Mouse (Mus musculus) spleen, adult 2 months (tissue): ENCODE results near the gene Sec14l5. TPM values are rescaled to one million over a fixed set of nuclear protein-coding genes. Genes with fewer than 3 reads are reported as not detected.
A peak's percentile ranks its signal among the peaks of the same experiment; 100 is the strongest.

Experiments used
- DNase-seq, 2 experiments: peaks; one replicate each; pipeline versions ENCODE4 v3.0.0 to v3.0.0-alpha.2; 2012 to 2021; ENCODE audit warnings: low spot score in 2 of 2, low read depth in 1 of 2
- H3K27ac ChIP-seq: fragments of 200-500 bp; 2 replicates; pipeline ENCODE4 v1.5.1; 2012; ENCODE audit warnings: low read length, inconsistent platforms; ENCODE audit not compliant: insufficient read depth
- H3K27me3 ChIP-seq: fragments of 200-500 bp; 2 replicates; pipeline ENCODE4 v1.6.1; 2012; ENCODE audit warnings: mild to moderate bottlenecking, moderate library complexity, low read length, inconsistent platforms; ENCODE audit not compliant: control insufficient read depth, insufficient read depth
- H3K36me3 ChIP-seq: fragments of 200-500 bp; 2 replicates; pipeline ENCODE4 v1.6.1; 2012; ENCODE audit warnings: mild to moderate bottlenecking, low read length, inconsistent platforms; ENCODE audit not compliant: control insufficient read depth, insufficient read depth
- H3K4me1 ChIP-seq: fragments of 200-500 bp; 2 replicates; pipeline ENCODE4 v1.6.1; 2011; ENCODE audit warnings: inconsistent platforms; ENCODE audit not compliant: control insufficient read depth, insufficient read depth, insufficient read length
- H3K4me3 ChIP-seq: fragments of 200-500 bp; 2 replicates; pipeline ENCODE4 v1.5.1; 2011; ENCODE audit warnings: mild to moderate bottlenecking, inconsistent platforms; ENCODE audit not compliant: insufficient read depth, insufficient read length; ENCODE audit errors: extremely low read depth
- CTCF ChIP-seq: fragments of 200-500 bp; IDR thresholded peaks from 2 replicates; pipeline ENCODE4 v1.5.1; 2011; ENCODE audit warnings: mild to moderate bottlenecking, inconsistent platforms; ENCODE audit not compliant: insufficient read depth, insufficient read length, insufficient replicate concordance; ENCODE audit errors: extremely low read depth
- POLR2A ChIP-seq: fragments of 200-500 bp; IDR thresholded peaks from 2 replicates; pipeline ENCODE4 v1.6.1; 2011; ENCODE audit warnings: low read depth, low read length, inconsistent platforms
- WGBS: fragments of 180-500 bp; shearing (Covaris S2); methylation state at CpG from one replicate; pipeline ENCODE4 v1.1.7; 2018; 5-methylcytosine and 5-hydroxymethylcytosine counted together
- polyA plus RNA-seq: library from polyadenylated mRNA; depleted of rRNA; stranded (reverse); fragments of >200 nt; gene quantifications from 2 replicates; pipeline ENCODE4 v1.2.3, GENCODE M21; 2012

Sec14l5 gene
- polyA plus RNA-seq, 1 experiment: 0.55 TPM

- Histone ChIP-seq H3K4me3 (no peak overlapping the region), H3K27me3 (peaks cover 11% of the 10 kb centered on the region), H3K27ac (no peak overlapping the region), H3K4me1 (peaks cover 12% of the 10 kb centered on the region), H3K36me3 (no peaks in the 10 kb centered on the region)
- 73% methylated on average over 14 of the region's 14 CpGs for WGBS
- DNase-seq: no peak
- TF ChIP-seq POLR2A (no peak), CTCF (no peak)
These were observed 12.1 kb upstream of the Sec14l5 start for GRCm38 (mm10) chr16:5134623-5135330.

- H3K36me3 ChIP-seq: no peaks in the 10 kb centered on the region
- WGBS: 60% methylated on average over 8 of the region's 8 CpGs
- no peak for TF ChIP-seq POLR2A
- no peak for TF ChIP-seq CTCF
- H3K27ac ChIP-seq: no peak overlapping the region
- H3K27me3 ChIP-seq: peaks cover 11% of the 10 kb centered on the region
- H3K4me1 ChIP-seq: peaks cover 12% of the 10 kb centered on the region
- no peak overlapping the region for H3K4me3 ChIP-seq
- DNase-seq: no peak
These were observed 11.2 kb upstream of the Sec14l5 start for GRCm38 (mm10) chr16:5135551-5136261.

GRCm38 (mm10) chr16:5136505-5136904 is 10.4 kb upstream of the Sec14l5 start:
- H3K36me3 ChIP-seq: no peaks in the 10 kb centered on the region
- WGBS: 56% methylated on average over 4 of the region's 4 CpGs
- peaks cover 11% of the 10 kb centered on the region for H3K27me3 ChIP-seq
- H3K4me3 ChIP-seq: no peak overlapping the region
- H3K27ac ChIP-seq: no peak overlapping the region
- DNase-seq: no peak
- peaks cover 11% of the 10 kb centered on the region for H3K4me1 ChIP-seq
- no peak for TF ChIP-seq CTCF
- TF ChIP-seq POLR2A: no peak

GRCm38 (mm10) chr16:5137006-5137540 is 9.8 kb upstream of the Sec14l5 start:
- WGBS: 81% methylated on average over 12 of the region's 12 CpGs

GRCm38 (mm10) chr16:5139741-5140140 is 7.2 kb upstream of the Sec14l5 start:
- no peak for DNase-seq
- WGBS: 83% methylated on average over 4 of the region's 4 CpGs
- no peak overlapping the region for H3K4me3 ChIP-seq

More at GRCm38 (mm10) chr16:5137006-5137540, 9.8 kb upstream of the Sec14l5 start:
- H3K27me3 ChIP-seq: peaks cover 5% of the 10 kb centered on the region
- no peak for DNase-seq
- peaks cover 5% of the 10 kb centered on the region for H3K4me1 ChIP-seq
- TF ChIP-seq CTCF (no peak), POLR2A (no peak)
- H3K4me3 ChIP-seq: no peak overlapping the region
- no peaks in the 10 kb centered on the region for H3K36me3 ChIP-seq
- no peak overlapping the region for H3K27ac ChIP-seq

GRCm38 (mm10) chr16:5145570-5145969 is 1.3 kb upstream of the Sec14l5 start:
- Histone ChIP-seq H3K27ac (no peak overlapping the region), H3K4me1 (0 out of 2 replicates have a peak, but pooled peaks cover 3% of the 10 kb centered on the region), H3K36me3 (no peaks in the 10 kb centered on the region), H3K27me3 (no peaks in the 10 kb centered on the region), H3K4me3 (no peak overlapping the region)
- 2% methylated on average over 7 of the region's 7 CpGs for WGBS
- DNase-seq: peak; percentile 56 to 63
- TF ChIP-seq POLR2A: no peak
- peak; percentile 23; the same call in 1 of the 2 replicates for TF ChIP-seq CTCF

More at GRCm38 (mm10) chr16:5139741-5140140, 7.2 kb upstream of the Sec14l5 start:
- Histone ChIP-seq H3K27ac (no peak overlapping the region), H3K36me3 (no peaks in the 10 kb centered on the region), H3K4me1 (no peaks in the 10 kb centered on the region), H3K27me3 (no peaks in the 10 kb centered on the region)
- TF ChIP-seq CTCF (no peak), POLR2A (no peak)
